Mouse (Mus musculus) lung, embryonic 14.5 days (tissue): ENCODE data around the gene Upk3bl. TPM values are rescaled to one million over a fixed set of nuclear protein-coding genes. Genes with fewer than 3 reads are reported as not detected.

ENCODE experiments used
- ATAC-seq: fragments of 200-750 bp; cut with Nextera tagmentation; 2 replicates; pipeline ENCODE4 v1.8.0; 2017; ENCODE audit warnings: mild to moderate bottlenecking, moderate TSS enrichment, moderate library complexity; ENCODE audit not compliant: insufficient read depth
- DNase-seq: peaks from one replicate; pipeline ENCODE4 v3.0.0-alpha.2; 2015
- H3K27ac ChIP-seq: fragments of 300-500 bp; sonication (generic); 2 replicates; pipeline ENCODE4 v1.5.1; 2014; ENCODE audit warnings: low read depth, mild to moderate bottlenecking, moderate library complexity
- H3K27me3 ChIP-seq: fragments of 300-500 bp; sonication (generic); 2 replicates; pipeline ENCODE4 v1.6.1; 2014; ENCODE audit warnings: low read length, control low read depth; ENCODE audit not compliant: insufficient read depth
- H3K36me3 ChIP-seq: fragments of 300-500 bp; sonication (generic); 2 replicates; pipeline ENCODE4 v1.6.1; 2014; ENCODE audit warnings: control low read depth; ENCODE audit not compliant: insufficient read depth
- H3K4me1 ChIP-seq: fragments of 300-500 bp; sonication (generic); 2 replicates; pipeline ENCODE4 v1.6.1; 2014; ENCODE audit warnings: antibody characterized with exemption, control low read depth; ENCODE audit not compliant: insufficient read depth
- H3K4me2 ChIP-seq: fragments of 300-500 bp; sonication (generic); 2 replicates; pipeline ENCODE4 v1.6.1; 2014; ENCODE audit warnings: mild to moderate bottlenecking
- H3K4me3 ChIP-seq: fragments of 300-500 bp; sonication (generic); 2 replicates; pipeline ENCODE4 v1.5.1; 2014; ENCODE audit warnings: low read depth, low read length
- H3K9ac ChIP-seq: fragments of 300-500 bp; sonication (generic); 2 replicates; pipeline ENCODE4 v1.6.1; 2014
- H3K9me3 ChIP-seq: fragments of 300-500 bp; sonication (generic); 2 replicates; pipeline ENCODE4 v1.6.1; 2016; ENCODE audit warnings: low read depth, low read length, control low read depth
- CTCF ChIP-seq: IDR thresholded peaks from 2 replicates; pipeline ENCODE4 v1.5.1; 2016; ENCODE audit warnings: antibody characterized with exemption, low read depth
- WGBS: fragments of 180-500 bp; shearing (Covaris S2); extraction: QIAGEN DNeasy Blood & Tissue Kit; methylation state at CpG from one replicate; pipeline ENCODE4 v1.1.7; 2014; 5-methylcytosine and 5-hydroxymethylcytosine counted together
- polyA plus RNA-seq: library from polyadenylated mRNA; unstranded; fragments of >200 nt; fragmentation: Nextera tagmentation; extraction: Ambion mirVana; gene quantifications from 2 replicates; pipeline ENCODE4 v1.2.1, GENCODE M21; 2014

Gene Upk3bl
- 1.5 and 1.8 TPM in 2 replicates for polyA plus RNA-seq

GRCm38 (mm10) chr5:136054301-136055077 lies at the start of gene Upk3bl:
Gene Upk3bl (plus strand): TSS chr5:136054492.
- no peak within 1 kb of the TSS for H3K27ac ChIP-seq
- no peak for TF ChIP-seq CTCF
- ATAC-seq, result no peak

GRCm38 (mm10) chr5:136004537-136004936 lies 49.8 kb upstream of the Upk3bl start:
- Histone ChIP-seq H3K36me3 (peaks cover 17% of the 10 kb centered on the region; the same call in 1 of the 2 replicates), H3K4me1 (no peaks in the 10 kb centered on the region), H3K9ac (no peak overlapping the region), H3K27me3 (no peaks in the 10 kb centered on the region), H3K27ac (no peak overlapping the region), H3K9me3 (no peaks in the 10 kb centered on the region), H3K4me2 (no peak overlapping the region), H3K4me3 (no peak overlapping the region)
- WGBS, result 74% methylated on average over 4 of the region's 4 CpGs
- TF ChIP-seq CTCF, result no peak
- DNase-seq, result no peak
- ATAC-seq, result no peak

More at GRCm38 (mm10) chr5:136054301-136055077, at the start of gene Upk3bl:
- WGBS, result 85% methylated on average over 11 of the region's 11 CpGs
- H3K9ac ChIP-seq, result no peak within 1 kb of the TSS
- H3K36me3 ChIP-seq, result no peaks in the 10 kb centered on the region
- no peak within 1 kb of the TSS for H3K4me2 ChIP-seq
- no peak within 1 kb of the TSS for H3K4me3 ChIP-seq
- peaks cover 14% of the 10 kb centered on the region for H3K4me1 ChIP-seq
- H3K9me3 ChIP-seq, result no peaks in the 10 kb centered on the region
- DNase-seq, result no peak
- H3K27me3 ChIP-seq, result no peaks in the 10 kb centered on the region

- no peak overlapping the region for H3K4me3 ChIP-seq
- ATAC-seq, result no peak
- no peaks in the 10 kb centered on the region for H3K4me1 ChIP-seq
- H3K36me3 ChIP-seq, result peaks cover 19% of the 10 kb centered on the region
- WGBS, result 62% methylated on average over 7 of the region's 7 CpGs
- H3K27ac ChIP-seq, result no peak overlapping the region
- no peak overlapping the region for H3K9ac ChIP-seq
- no peak for TF ChIP-seq CTCF
- no peak overlapping the region for H3K4me2 ChIP-seq
- DNase-seq, result no peak
- H3K9me3 ChIP-seq, result no peaks in the 10 kb centered on the region
- no peaks in the 10 kb centered on the region for H3K27me3 ChIP-seq
These were observed 46.5 kb upstream of the Upk3bl start for GRCm38 (mm10) chr5:136007745-136008144.

- 0 out of 2 replicates have a peak, but pooled peaks have one; percentile 16 for ATAC-seq
- no peak for TF ChIP-seq CTCF
- Histone ChIP-seq H3K4me3 (no peak overlapping the region), H3K4me1 (no peaks in the 10 kb centered on the region), H3K9me3 (no peaks in the 10 kb centered on the region), H3K4me2 (no peak overlapping the region), H3K9ac (no peak overlapping the region), H3K27ac (no peak overlapping the region), H3K36me3 (peaks cover 34% of the 10 kb centered on the region), H3K27me3 (no peaks in the 10 kb centered on the region)
- DNase-seq, result no peak
- WGBS, result 72% methylated on average over 10 of the region's 10 CpGs
These were observed 39.4 kb upstream of the Upk3bl start for GRCm38 (mm10) chr5:136014877-136015276.

- no peak for TF ChIP-seq CTCF
- Histone ChIP-seq H3K9ac (no peak overlapping the region; the same call in 1 of the 2 replicates), H3K27me3 (no peaks in the 10 kb centered on the region), H3K9me3 (no peaks in the 10 kb centered on the region), H3K4me3 (no peak overlapping the region), H3K36me3 (peaks cover 27% of the 10 kb centered on the region), H3K4me1 (no peaks in the 10 kb centered on the region), H3K27ac (peak overlapping the region; percentile 54; the same call in 1 of the 2 replicates), H3K4me2 (no peak overlapping the region)
- DNase-seq (no peak), ATAC-seq (0 out of 2 replicates have a peak, but pooled peaks have one; percentile 20)
- 75% methylated on average over 10 of the region's 10 CpGs for WGBS
These were observed 38.7 kb upstream of the Upk3bl start for GRCm38 (mm10) chr5:136015586-136015985.

- H3K36me3 ChIP-seq, result peaks cover 24% of the 10 kb centered on the region
- H3K4me1 ChIP-seq, result no peaks in the 10 kb centered on the region
- TF ChIP-seq CTCF, result no peak
- H3K9ac ChIP-seq, result no peak overlapping the region
- H3K27ac ChIP-seq, result peak overlapping the region; percentile 69; the same call in 1 of the 2 replicates
- ATAC-seq, result 0 out of 2 replicates have a peak, but pooled peaks have one; percentile 38
- no peak overlapping the region for H3K4me3 ChIP-seq
- DNase-seq, result peak; percentile 65
- no peaks in the 10 kb centered on the region for H3K9me3 ChIP-seq
- no peaks in the 10 kb centered on the region for H3K27me3 ChIP-seq
- WGBS, result 67% methylated on average over 10 of the region's 10 CpGs
- no peak overlapping the region for H3K4me2 ChIP-seq
These were observed 38.0 kb upstream of the Upk3bl start for GRCm38 (mm10) chr5:136016014-136016876.
